23 mouse cellular contexts compared by ENCODE assay signal in genomic region chr8:124540906-124541305, GRCm38 (mm10). TPM values are rescaled to one million over a fixed set of nuclear protein-coding genes. Genes with fewer than 3 reads are reported as not detected.
DNase-seq lines count a peak whose midpoint lies in the region; ATAC-seq and TF ChIP-seq lines count a peak whose summit lies in the region.
"Had no signal": no experiment of that assay in that cellular context is flagged by ENCODE, and none has a peak within 500 bp of the region (broad histone marks: within the 10 kb centered on the region; RNA-seq: fewer than 3 reads in every experiment).

No protein-coding gene starts in this region.

- no peaks in the 10 kb centered on the region for H3K9me3 ChIP-seq in liver, embryonic 13.5 days (replicated peaks)
- H3K9me3 ChIP-seq in liver, embryonic 12.5 days (replicated peaks), result no peaks in the 10 kb centered on the region
- H3K9me3 ChIP-seq in midbrain, postnatal 0 days (ENCODE audit: low read length), result no peaks in the 10 kb centered on the region
- no peaks in the 10 kb centered on the region for H3K9me3 ChIP-seq in midbrain, embryonic 10.5 days (replicated peaks)
- H3K9me3 ChIP-seq in liver, postnatal 0 days (ENCODE audit: low read length), result no peaks in the 10 kb centered on the region
- H3K9me3 ChIP-seq in stomach, postnatal 0 days (ENCODE audit: control insufficient read depth, low read length), result no peaks in the 10 kb centered on the region
- no peaks in the 10 kb centered on the region for H3K9me3 ChIP-seq in forebrain, embryonic 14.5 days (replicated peaks; ENCODE audit: control insufficient read depth, low read length)
- H3K9me3 ChIP-seq: embryonic facial prominence, embryonic 13.5 days; forebrain, embryonic 12.5 days; hindbrain, embryonic 12.5 days had no signal

- TF ChIP-seq EP300 in liver, postnatal 0 days (IDR thresholded peaks at IDR 0.05; ENCODE audit: low read depth), result no peak
- no peak for TF ChIP-seq EP300 in stomach, postnatal 0 days (optimal IDR thresholded peaks at IDR 0.05)

- ATAC-seq in liver, embryonic 13.5 days (ENCODE audit: low read depth), result no peak; the same call in 1 of the 2 replicates
- no peak for ATAC-seq in liver, embryonic 12.5 days
- ATAC-seq in midbrain, postnatal 0 days (ENCODE audit: low FRiP score), result no peak
- no peak for ATAC-seq in liver, postnatal 0 days
- peak; percentile 74 for ATAC-seq in stomach, postnatal 0 days (ENCODE audit: low FRiP score, low TSS enrichment)
- ATAC-seq in forebrain, embryonic 14.5 days, result no peak
- ATAC-seq: activated CD4-positive, CD25-positive, alpha-beta regulatory T cell, adult 4 months; forebrain, postnatal 0 days; Patski had no signal

- H3K4me2 ChIP-seq in liver, embryonic 13.5 days, result no peak overlapping the region
- H3K4me2 ChIP-seq in liver, embryonic 12.5 days, result no peak overlapping the region
- no peak overlapping the region for H3K4me2 ChIP-seq in midbrain, postnatal 0 days (ENCODE audit: low read depth, low read length, poor library complexity, severe bottlenecking)
- no peak overlapping the region for H3K4me2 ChIP-seq in liver, postnatal 0 days (ENCODE audit: low read depth, low read length)
- no peak overlapping the region for H3K4me2 ChIP-seq in stomach, postnatal 0 days (replicated peaks; ENCODE audit: low read depth)
- H3K4me2 ChIP-seq in forebrain, embryonic 14.5 days (ENCODE audit: low read length), result no peak overlapping the region
- H3K4me2 ChIP-seq: embryonic facial prominence, embryonic 13.5 days; forebrain, embryonic 12.5 days; hindbrain, embryonic 12.5 days had no signal

- TF ChIP-seq CTCF in midbrain, postnatal 0 days (IDR thresholded peaks at IDR 0.05), result no peak
- no peak for TF ChIP-seq CTCF in liver, postnatal 0 days (IDR thresholded peaks at IDR 0.05; ENCODE audit: low read depth)
- no peak for TF ChIP-seq CTCF in stomach, postnatal 0 days (IDR thresholded peaks at IDR 0.05; ENCODE audit: low read depth)

- H3K4me3 ChIP-seq in liver, embryonic 13.5 days (replicated peaks), result no peak overlapping the region
- no peak overlapping the region for H3K4me3 ChIP-seq in liver, embryonic 12.5 days
- no peak overlapping the region for H3K4me3 ChIP-seq in midbrain, postnatal 0 days (ENCODE audit: low read depth, low read length)
- H3K4me3 ChIP-seq in midbrain, embryonic 10.5 days, result no peak overlapping the region
- no peak overlapping the region for H3K4me3 ChIP-seq in liver, postnatal 0 days (ENCODE audit: low read depth, low read length)
- no peak overlapping the region for H3K4me3 ChIP-seq in stomach, postnatal 0 days (ENCODE audit: low read depth, low read length)
- no peak overlapping the region for H3K4me3 ChIP-seq in forebrain, embryonic 14.5 days (ENCODE audit: low read depth, low read length)
- H3K4me3 ChIP-seq: embryonic facial prominence, embryonic 13.5 days; forebrain, embryonic 12.5 days; gastrocnemius, adult 2 months; hindbrain, embryonic 12.5 days had no signal

- 0 out of 2 replicates have a peak, but pooled peaks cover 4% of the 10 kb centered on the region for H3K4me1 ChIP-seq in liver, embryonic 13.5 days (replicated peaks)
- H3K4me1 ChIP-seq in liver, embryonic 12.5 days, result 0 out of 2 replicates have a peak, but pooled peaks cover 3% of the 10 kb centered on the region
- H3K4me1 ChIP-seq in midbrain, postnatal 0 days (ENCODE audit: insufficient read depth, low read length), result no peaks in the 10 kb centered on the region
- no peaks in the 10 kb centered on the region for H3K4me1 ChIP-seq in midbrain, embryonic 10.5 days
- H3K4me1 ChIP-seq in liver, postnatal 0 days (ENCODE audit: insufficient read depth), result no peaks in the 10 kb centered on the region
- no peaks in the 10 kb centered on the region for H3K4me1 ChIP-seq in stomach, postnatal 0 days (replicated peaks; ENCODE audit: control insufficient read depth, insufficient read depth)
- no peaks in the 10 kb centered on the region for H3K4me1 ChIP-seq in forebrain, embryonic 14.5 days (ENCODE audit: control insufficient read depth, insufficient read depth, low read length)
- H3K4me1 ChIP-seq: embryonic facial prominence, embryonic 13.5 days; forebrain, embryonic 12.5 days; hindbrain, embryonic 12.5 days had no signal

- H3K27ac ChIP-seq in liver, embryonic 13.5 days, result peak overlapping the region; percentile 63; the same call in 1 of the 2 replicates
- H3K27ac ChIP-seq in liver, embryonic 12.5 days, result no peak overlapping the region
- no peak overlapping the region for H3K27ac ChIP-seq in midbrain, postnatal 0 days (ENCODE audit: low read depth, low read length)
- H3K27ac ChIP-seq in midbrain, embryonic 10.5 days (replicated peaks), result no peak overlapping the region
- no peak overlapping the region for H3K27ac ChIP-seq in liver, postnatal 0 days (ENCODE audit: low read depth)
- no peak overlapping the region for H3K27ac ChIP-seq in stomach, postnatal 0 days (replicated peaks)
- no peak overlapping the region for H3K27ac ChIP-seq in forebrain, embryonic 14.5 days (ENCODE audit: low read depth, low read length)
- H3K27ac ChIP-seq: embryonic facial prominence, embryonic 13.5 days; forebrain, embryonic 12.5 days; gastrocnemius, adult 2 months; hindbrain, embryonic 12.5 days had no signal

- WGBS in liver, embryonic 13.5 days (ENCODE audit: insufficient replicate concordance), result 78% methylated on average over 12 of the region's 12 CpGs
- WGBS in liver, embryonic 12.5 days (ENCODE audit: insufficient replicate concordance), result 76% methylated on average over 12 of the region's 12 CpGs
- 93% methylated on average over 12 of the region's 12 CpGs for WGBS in midbrain, postnatal 0 days
- WGBS in midbrain, embryonic 10.5 days, result 95% methylated on average over 12 of the region's 12 CpGs
- WGBS in liver, postnatal 0 days (ENCODE audit: insufficient replicate concordance), result 66% methylated on average over 12 of the region's 12 CpGs
- WGBS in stomach, postnatal 0 days, result 79% methylated on average over 12 of the region's 12 CpGs
- 95% methylated on average over 12 of the region's 12 CpGs for WGBS in forebrain, embryonic 14.5 days

- no peak overlapping the region for H3K9ac ChIP-seq in liver, embryonic 13.5 days
- no peak overlapping the region for H3K9ac ChIP-seq in liver, embryonic 12.5 days
- H3K9ac ChIP-seq in midbrain, postnatal 0 days (replicated peaks; ENCODE audit: low read length, poor library complexity, severe bottlenecking), result peak overlapping the region; percentile 36; the same call in 1 of the 2 replicates
- H3K9ac ChIP-seq in liver, postnatal 0 days (replicated peaks), result 0 out of 2 replicates have a peak overlapping the region, but pooled peaks have one; percentile 7
- no peak overlapping the region for H3K9ac ChIP-seq in stomach, postnatal 0 days (ENCODE audit: low read length)
- no peak overlapping the region for H3K9ac ChIP-seq in forebrain, embryonic 14.5 days (ENCODE audit: low read length)
- H3K9ac ChIP-seq: embryonic facial prominence, embryonic 13.5 days; forebrain, embryonic 12.5 days; forebrain, postnatal 0 days; hindbrain, embryonic 12.5 days had no signal

- no peak for DNase-seq in liver, embryonic 13.5 days
- no peak for DNase-seq in midbrain, postnatal 0 days (ENCODE audit: low spot score)
- no peak for DNase-seq in midbrain, embryonic 10.5 days (ENCODE audit: low spot score)
- DNase-seq in liver, postnatal 0 days, result no peak
- DNase-seq in stomach, postnatal 0 days (ENCODE audit: low spot score), result peak; percentile 50
- no peak for DNase-seq in urinary bladder, postnatal 4 days (ENCODE audit: low spot score in 2 of 2)
- no peak for DNase-seq in forebrain, embryonic 14.5 days (ENCODE audit: low spot score)
- DNase-seq: adrenal gland, postnatal 14 days; cerebellum, adult 18-20 months; cerebellum, adult 9-11 months; forebrain, postnatal 0 days; gastrocnemius, adult 2 months; gastrocnemius, postnatal 25 days; heart, postnatal 10 days; heart, postnatal 4 days had no signal

- no peaks in the 10 kb centered on the region for H3K27me3 ChIP-seq in liver, embryonic 13.5 days
- no peaks in the 10 kb centered on the region for H3K27me3 ChIP-seq in liver, embryonic 12.5 days (replicated peaks)
- H3K27me3 ChIP-seq in midbrain, postnatal 0 days (ENCODE audit: insufficient read depth, low read length), result no peaks in the 10 kb centered on the region
- H3K27me3 ChIP-seq in midbrain, embryonic 10.5 days (ENCODE audit: low read depth, poor library complexity, severe bottlenecking), result no peaks in the 10 kb centered on the region
- H3K27me3 ChIP-seq in liver, postnatal 0 days (ENCODE audit: insufficient read depth, low read length), result no peaks in the 10 kb centered on the region
- no peaks in the 10 kb centered on the region for H3K27me3 ChIP-seq in stomach, postnatal 0 days (ENCODE audit: control insufficient read depth, insufficient read depth, low read length)
- H3K27me3 ChIP-seq in forebrain, embryonic 14.5 days (replicated peaks; ENCODE audit: control insufficient read depth, insufficient read depth, low read length), result no peaks in the 10 kb centered on the region
- H3K27me3 ChIP-seq: CH12.LX; embryonic facial prominence, embryonic 13.5 days; forebrain, embryonic 12.5 days; hindbrain, embryonic 12.5 days; Patski had no signal

- H3K36me3 ChIP-seq in liver, embryonic 13.5 days, result peaks cover 90% of the 10 kb centered on the region
- peaks cover 94% of the 10 kb centered on the region for H3K36me3 ChIP-seq in liver, embryonic 12.5 days
- peaks cover 83% of the 10 kb centered on the region for H3K36me3 ChIP-seq in midbrain, postnatal 0 days (ENCODE audit: insufficient read depth, low read length)
- H3K36me3 ChIP-seq in midbrain, embryonic 10.5 days, result peaks cover 94% of the 10 kb centered on the region
- H3K36me3 ChIP-seq in liver, postnatal 0 days (replicated peaks; ENCODE audit: insufficient read depth, low read length), result peaks cover 70% of the 10 kb centered on the region
- H3K36me3 ChIP-seq in stomach, postnatal 0 days (ENCODE audit: control insufficient read depth, insufficient read depth, low read length), result peaks cover 38% of the 10 kb centered on the region
- H3K36me3 ChIP-seq in forebrain, embryonic 14.5 days (ENCODE audit: control insufficient read depth, insufficient read depth, low read length), result peaks cover 91% of the 10 kb centered on the region

RNA-seq across cellular contexts. Expression of gene Cog2, which starts 20.3 kb away (rescaled TPM):
- 19.1 and 22.1 TPM in 2 replicates for polyA plus RNA-seq in liver, embryonic 13.5 days (2015; fragmentation: Nextera tagmentation; extraction: Ambion mirVana)
- polyA plus RNA-seq in liver, embryonic 12.5 days (2016; fragmentation: Nextera tagmentation; extraction: Ambion mirVana), result 23.8 and 25.2 TPM in 2 replicates
- total RNA-seq in midbrain, postnatal 0 days (2014; rRNA removed), result 26.2 and 26.7 TPM in 2 replicates
- polyA plus RNA-seq in midbrain, postnatal 0 days (2015; fragmentation: Nextera tagmentation; extraction: Ambion mirVana), result 15.8 and 18.8 TPM in 2 replicates
- 45.6 and 46.5 TPM in 2 replicates for polyA plus RNA-seq in midbrain, embryonic 10.5 days (2016; fragmentation: Nextera tagmentation; extraction: Ambion mirVana)
- 9.7 and 12.1 TPM in 2 replicates for polyA plus RNA-seq in liver, postnatal 0 days (2015; fragmentation: Nextera tagmentation; extraction: Ambion mirVana)
- polyA plus RNA-seq in stomach, postnatal 0 days (2015; fragmentation: Nextera tagmentation; extraction: Ambion mirVana), result 23.3 and 24.9 TPM in 2 replicates
- polyA plus RNA-seq in forebrain, embryonic 14.5 days (2014; fragmentation: Nextera tagmentation; extraction: Ambion mirVana), result 37.0 and 41.2 TPM in 2 replicates

RNA-seq across cellular contexts. Expression of gene Agt, which starts 28.6 kb away (rescaled TPM):
- polyA plus RNA-seq in liver, embryonic 13.5 days (2015; fragmentation: Nextera tagmentation; extraction: Ambion mirVana), result 50.2 and 54.9 TPM in 2 replicates
- polyA plus RNA-seq in liver, embryonic 12.5 days (2016; fragmentation: Nextera tagmentation; extraction: Ambion mirVana), result 23.3 and 25.9 TPM in 2 replicates
- 75.5 and 104 TPM in 2 replicates for total RNA-seq in midbrain, postnatal 0 days (2014; rRNA removed)
- polyA plus RNA-seq in midbrain, postnatal 0 days (2015; fragmentation: Nextera tagmentation; extraction: Ambion mirVana), result 65.9 and 83.6 TPM in 2 replicates
- not detected in 2 replicates for polyA plus RNA-seq in midbrain, embryonic 10.5 days (2016; fragmentation: Nextera tagmentation; extraction: Ambion mirVana)
- polyA plus RNA-seq in liver, postnatal 0 days (2015; fragmentation: Nextera tagmentation; extraction: Ambion mirVana), result 782 and 883 TPM in 2 replicates
- polyA plus RNA-seq in stomach, postnatal 0 days (2015; fragmentation: Nextera tagmentation; extraction: Ambion mirVana), result 42.8 and 44.5 TPM in 2 replicates
- not detected in 2 replicates for polyA plus RNA-seq in forebrain, embryonic 14.5 days (2014; fragmentation: Nextera tagmentation; extraction: Ambion mirVana)
- total RNA-seq: CH12.LX; granulocyte monocyte progenitor cell, adult 5-6 weeks had no signal
- polyA plus RNA-seq: activated CD4-positive, CD25-positive, alpha-beta regulatory T cell, adult 4 months; forebrain, embryonic 12.5 days had no signal

RNA-seq across cellular contexts. Expression of gene Capn9, which starts 35.0 kb away (rescaled TPM):
- 0.22 TPM in 1 of 2 replicates, not detected in the other for polyA plus RNA-seq in liver, embryonic 13.5 days (2015; fragmentation: Nextera tagmentation; extraction: Ambion mirVana)
- polyA plus RNA-seq in liver, embryonic 12.5 days (2016; fragmentation: Nextera tagmentation; extraction: Ambion mirVana), result 0.05 TPM in 1 of 2 replicates, not detected in the other
- total RNA-seq in midbrain, postnatal 0 days (2014; rRNA removed), result 0.27 TPM in 1 of 2 replicates, not detected in the other
- polyA plus RNA-seq in midbrain, postnatal 0 days (2015; fragmentation: Nextera tagmentation; extraction: Ambion mirVana), result 0.43 and 0.52 TPM in 2 replicates
- polyA plus RNA-seq in midbrain, embryonic 10.5 days (2016; fragmentation: Nextera tagmentation; extraction: Ambion mirVana), result not detected in 2 replicates
- 0.26 TPM in 1 of 2 replicates, not detected in the other for polyA plus RNA-seq in liver, postnatal 0 days (2015; fragmentation: Nextera tagmentation; extraction: Ambion mirVana)
- 12.8 and 17.6 TPM in 2 replicates for polyA plus RNA-seq in stomach, postnatal 0 days (2015; fragmentation: Nextera tagmentation; extraction: Ambion mirVana)
- 0.19 TPM in 1 of 2 replicates, not detected in the other for polyA plus RNA-seq in forebrain, embryonic 14.5 days (2014; fragmentation: Nextera tagmentation; extraction: Ambion mirVana)
- total RNA-seq: adrenal gland, postnatal 14 days; CH12.LX; forebrain, postnatal 0 days; gastrocnemius, adult 2 months; gastrocnemius, postnatal 25 days; granulocyte monocyte progenitor cell, adult 5-6 weeks; heart, postnatal 10 days had no signal
- polyA plus RNA-seq: activated CD4-positive, CD25-positive, alpha-beta regulatory T cell, adult 4 months; hindbrain, embryonic 12.5 days; Patski had no signal

Comparison
In these comparisons a context has a peak if more than half of its experiments do, and no peak if none do; other contexts are left out.
1. H3K9ac ChIP-seq: peak in midbrain, postnatal 0 days (single experiment) and liver, postnatal 0 days (single experiment); none in liver, embryonic 13.5 days (single experiment), liver, embryonic 12.5 days (single experiment), stomach, postnatal 0 days (single experiment) and forebrain, embryonic 14.5 days (single experiment).
2. RNA of gene Agt, which starts 28.6 kb away (polyA plus RNA-seq): 782 to 883 TPM in liver, postnatal 0 days, 65.9 to 83.6 TPM in midbrain, postnatal 0 days, 50.2 to 54.9 TPM in liver, embryonic 13.5 days, 42.8 to 44.5 TPM in stomach, postnatal 0 days and 23.3 to 25.9 TPM in liver, embryonic 12.5 days; not detected in forebrain, embryonic 14.5 days and not detected in midbrain, embryonic 10.5 days; every median in the first group is over 10 times any median in the second.